10 mouse cellular contexts compared by ENCODE assay signal in genomic region chr9:67418092-67418491, GRCm38 (mm10).
DNase-seq lines count a peak whose midpoint lies in the region; ATAC-seq lines count a peak whose summit lies in the region.
"Had no signal": no experiment of that assay in that cellular context is flagged by ENCODE, and none has a peak within 500 bp of the region (broad histone marks: within the 10 kb centered on the region; RNA-seq: fewer than 3 reads in every experiment).

No protein-coding gene starts in this region.

- H3K27ac ChIP-seq in midbrain, embryonic 14.5 days (replicated peaks; ENCODE audit: low read depth, low read length), result peak overlapping the region; percentile 37; the same call in 1 of the 2 replicates
- H3K27ac ChIP-seq in midbrain, embryonic 11.5 days (ENCODE audit: low read depth, low read length), result no peak overlapping the region; the same call in 1 of the 2 replicates
- H3K27ac ChIP-seq in forebrain, embryonic 16.5 days (ENCODE audit: low read length), result no peak overlapping the region
- no peak overlapping the region for H3K27ac ChIP-seq in liver, embryonic 11.5 days (ENCODE audit: low read depth, low read length)

- H3K4me2 ChIP-seq in midbrain, embryonic 14.5 days (ENCODE audit: low read length), result no peak overlapping the region
- no peak overlapping the region for H3K4me2 ChIP-seq in midbrain, embryonic 11.5 days
- no peak overlapping the region for H3K4me2 ChIP-seq in forebrain, embryonic 16.5 days (ENCODE audit: low read length)
- H3K4me2 ChIP-seq in liver, embryonic 11.5 days, result no peak overlapping the region
- H3K4me2 ChIP-seq: lung, embryonic 14.5 days had no signal

- DNase-seq in midbrain, embryonic 14.5 days, result peak; percentile 36
- DNase-seq in midbrain, embryonic 11.5 days (ENCODE audit: low spot score, missing footprints), result no peak
- DNase-seq in left cerebral cortex, postnatal 14 days (ENCODE audit: low spot score in 2 of 2), result peak; percentile 32 to 35
- DNase-seq in right cerebral cortex, postnatal 4 days, result peak; percentile 57
- DNase-seq in liver, embryonic 11.5 days (ENCODE audit: low spot score), result no peak
- no peak for DNase-seq in B cell, adult 2 months
- DNase-seq: gastrocnemius, postnatal 10 days; kidney, adult 18-20 months; lung, embryonic 14.5 days had no signal

- H3K9ac ChIP-seq in midbrain, embryonic 14.5 days (replicated peaks; ENCODE audit: low read length), result no peak overlapping the region
- no peak overlapping the region for H3K9ac ChIP-seq in midbrain, embryonic 11.5 days (ENCODE audit: low read length)
- no peak overlapping the region for H3K9ac ChIP-seq in forebrain, embryonic 16.5 days (replicated peaks; ENCODE audit: low read depth, low read length)
- H3K9ac ChIP-seq in liver, embryonic 11.5 days (ENCODE audit: low read depth, low read length), result no peak overlapping the region
- H3K9ac ChIP-seq: lung, embryonic 14.5 days had no signal

- no peak overlapping the region for H3K4me3 ChIP-seq in midbrain, embryonic 14.5 days (replicated peaks; ENCODE audit: low read depth, low read length)
- no peak overlapping the region for H3K4me3 ChIP-seq in midbrain, embryonic 11.5 days (ENCODE audit: low read depth, low read length)
- H3K4me3 ChIP-seq in forebrain, embryonic 16.5 days (replicated peaks; ENCODE audit: low read length), result no peak overlapping the region
- no peak overlapping the region for H3K4me3 ChIP-seq in liver, embryonic 11.5 days (ENCODE audit: low read depth, low read length)

- no peaks in the 10 kb centered on the region for H3K36me3 ChIP-seq in midbrain, embryonic 14.5 days (ENCODE audit: control insufficient read depth, insufficient read depth, low read length)
- no peaks in the 10 kb centered on the region for H3K36me3 ChIP-seq in midbrain, embryonic 11.5 days (ENCODE audit: control insufficient read depth, insufficient read depth, low read length)
- H3K36me3 ChIP-seq in forebrain, embryonic 16.5 days (ENCODE audit: control insufficient read depth, insufficient read depth), result no peaks in the 10 kb centered on the region
- H3K36me3 ChIP-seq in liver, embryonic 11.5 days (ENCODE audit: control insufficient read depth, insufficient read depth, low read length), result no peaks in the 10 kb centered on the region

- ATAC-seq in midbrain, embryonic 14.5 days (ENCODE audit: low FRiP score, low TSS enrichment), result no peak
- ATAC-seq in midbrain, embryonic 11.5 days (ENCODE audit: low FRiP score), result no peak
- 0 out of 2 replicates have a peak, but pooled peaks have one; percentile 55 for ATAC-seq in forebrain, embryonic 16.5 days
- ATAC-seq in liver, embryonic 11.5 days (replicated peaks; ENCODE audit: low FRiP score), result no peak

- H3K4me1 ChIP-seq in midbrain, embryonic 14.5 days (ENCODE audit: control insufficient read depth, insufficient read depth, low read length), result no peaks in the 10 kb centered on the region
- H3K4me1 ChIP-seq in midbrain, embryonic 11.5 days (ENCODE audit: control insufficient read depth, insufficient read depth, low read length), result no peaks in the 10 kb centered on the region
- peaks cover 5% of the 10 kb centered on the region; the same call in 1 of the 2 replicates for H3K4me1 ChIP-seq in forebrain, embryonic 16.5 days (replicated peaks; ENCODE audit: control insufficient read depth, insufficient read depth, low read length)
- no peaks in the 10 kb centered on the region for H3K4me1 ChIP-seq in liver, embryonic 11.5 days (replicated peaks; ENCODE audit: control insufficient read depth, insufficient read depth, low read length)

- no peaks in the 10 kb centered on the region for H3K9me3 ChIP-seq in midbrain, embryonic 14.5 days (ENCODE audit: control insufficient read depth, low read length)
- H3K9me3 ChIP-seq in midbrain, embryonic 11.5 days (ENCODE audit: control insufficient read depth, low read length), result no peaks in the 10 kb centered on the region
- no peaks in the 10 kb centered on the region for H3K9me3 ChIP-seq in forebrain, embryonic 16.5 days (ENCODE audit: control insufficient read depth, low read length)
- no peaks in the 10 kb centered on the region for H3K9me3 ChIP-seq in liver, embryonic 11.5 days (ENCODE audit: control insufficient read depth, low read length)

- no peaks in the 10 kb centered on the region for H3K27me3 ChIP-seq in midbrain, embryonic 14.5 days (ENCODE audit: control insufficient read depth, insufficient read depth, low read length)
- H3K27me3 ChIP-seq in midbrain, embryonic 11.5 days (ENCODE audit: control insufficient read depth, insufficient read depth, low read length), result no peaks in the 10 kb centered on the region
- no peaks in the 10 kb centered on the region for H3K27me3 ChIP-seq in forebrain, embryonic 16.5 days (replicated peaks; ENCODE audit: control insufficient read depth, insufficient read depth, low read length)
- no peaks in the 10 kb centered on the region for H3K27me3 ChIP-seq in liver, embryonic 11.5 days (replicated peaks; ENCODE audit: control insufficient read depth, insufficient read depth, low read length)

- WGBS in midbrain, embryonic 14.5 days, result 59% methylated on average over 6 of the region's 6 CpGs
- 66% methylated on average over 6 of the region's 6 CpGs for WGBS in midbrain, embryonic 11.5 days
- 54% methylated on average over 6 of the region's 6 CpGs for WGBS in forebrain, embryonic 16.5 days
- 72% methylated on average over 6 of the region's 6 CpGs for WGBS in liver, embryonic 11.5 days

- intact Hi-C loops in left cerebral cortex, postnatal 14 days (cut with DNase I), result no loop called here

Comparison
In these comparisons a context has a peak if more than half of its experiments do, and no peak if none do; other contexts are left out.
1. DNase-seq: peak in midbrain, embryonic 14.5 days (single experiment), left cerebral cortex, postnatal 14 days (2 of 2) and right cerebral cortex, postnatal 4 days (single experiment); none in midbrain, embryonic 11.5 days (single experiment), liver, embryonic 11.5 days (single experiment) and B cell, adult 2 months (0 of 2).